Mouse (Mus musculus): ENCODE results near the gene Zfp30. TPM values are rescaled to one million over a fixed set of nuclear protein-coding genes. Genes with fewer than 3 reads are reported as not detected.

Gene Zfp30
- polyA plus RNA-seq (2015; fragmentation: Nextera tagmentation; extraction: Ambion mirVana): 5.1 and 5.4 TPM in 2 replicates

DNA sequence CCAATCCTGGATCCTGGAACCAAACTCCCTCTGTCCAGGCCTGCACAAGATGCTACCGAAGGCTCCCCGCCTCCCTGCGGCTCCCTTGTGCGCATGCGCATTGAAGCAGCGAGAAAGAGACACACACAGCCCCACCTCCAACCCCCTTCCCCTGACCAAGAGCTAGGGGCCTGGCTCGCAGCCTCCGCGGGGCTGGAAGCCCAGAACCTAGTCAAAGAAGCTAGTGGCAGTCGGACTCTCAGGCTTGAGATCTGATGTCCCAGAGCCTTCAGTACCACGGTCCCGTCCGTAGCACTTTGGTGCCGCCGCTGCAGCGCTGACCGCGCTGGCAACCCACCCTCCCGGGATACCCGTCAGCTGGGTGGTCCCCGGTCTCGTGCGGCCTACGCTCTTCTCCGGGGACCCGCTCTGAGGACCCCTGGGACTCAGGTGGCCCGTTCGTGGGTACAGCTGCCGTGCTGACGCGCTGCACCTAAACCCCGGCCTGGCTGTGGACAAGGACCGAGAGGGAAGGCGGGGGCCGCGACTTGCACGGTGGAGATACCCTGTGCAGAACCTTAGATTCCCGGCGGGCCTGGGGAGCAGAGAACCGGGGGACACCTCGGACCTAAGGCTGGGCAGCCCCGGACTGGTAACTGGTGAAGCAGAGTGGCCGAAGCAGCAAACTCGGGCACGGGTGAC is at the start of gene Zfp30:
Gene Zfp30, plus strand, starts transcription at position 128 of the 681 bp plus-strand sequence.
- H3K4me3 ChIP-seq (replicated peaks; ENCODE audit: low read length): peak within 1 kb of the TSS; percentile 59
- H3K36me3 ChIP-seq (ENCODE audit: control insufficient read depth, insufficient read depth, low read length): 0 out of 2 replicates have a peak, but pooled peaks cover 3% of the 10 kb centered on the region
- 0 out of 2 replicates have a peak, but pooled peaks cover 10% of the 10 kb centered on the region for H3K4me1 ChIP-seq (ENCODE audit: control insufficient read depth, insufficient read depth, low read length)
- H3K27me3 ChIP-seq (ENCODE audit: control insufficient read depth, insufficient read depth, low read length): no peaks in the 10 kb centered on the region
- under 1% methylated on average over 45 of the region's 45 CpGs for WGBS
- H3K9me3 ChIP-seq (replicated peaks; ENCODE audit: control insufficient read depth, low read length): no peaks in the 10 kb centered on the region; the same call in 1 of the 2 replicates
- peak within 1 kb of the TSS; percentile 72 for H3K4me2 ChIP-seq (ENCODE audit: low read depth, low read length)
- peak within 1 kb of the TSS; percentile 77 for H3K27ac ChIP-seq (ENCODE audit: low read length)
- peak within 1 kb of the TSS; percentile 74 for H3K9ac ChIP-seq (ENCODE audit: low read length)
- ATAC-seq (ENCODE audit: insufficient read depth, low FRiP score): peak; percentile 98

DNA sequence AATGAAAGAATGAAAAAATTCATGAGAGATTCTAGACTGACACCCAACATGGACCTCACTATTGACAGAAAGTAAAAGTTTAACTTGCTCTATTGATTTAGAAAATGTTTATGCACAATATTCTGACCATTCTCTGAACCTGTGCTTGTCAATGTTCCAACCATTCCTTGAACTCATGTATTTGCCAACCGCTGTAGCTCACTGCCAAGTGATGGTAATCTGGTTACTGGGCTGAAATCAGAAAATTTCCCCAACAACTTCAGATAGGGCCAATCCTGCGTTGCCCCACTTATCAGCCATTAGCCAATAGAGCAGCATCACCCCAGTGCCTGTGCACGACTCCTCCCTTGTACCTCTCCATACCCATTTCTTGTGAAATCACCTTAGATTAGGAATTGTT is 41.5 kb upstream of the Zfp30 start:
- Histone ChIP-seq H3K27ac (ENCODE audit: low read length) (no peak overlapping the region), H3K27me3 (ENCODE audit: control insufficient read depth, insufficient read depth, low read length) (no peaks in the 10 kb centered on the region), H3K4me3 (replicated peaks; ENCODE audit: low read length) (no peak overlapping the region), H3K36me3 (ENCODE audit: control insufficient read depth, insufficient read depth, low read length) (no peaks in the 10 kb centered on the region), H3K4me1 (ENCODE audit: control insufficient read depth, insufficient read depth, low read length) (no peaks in the 10 kb centered on the region), H3K4me2 (ENCODE audit: low read depth, low read length) (no peak overlapping the region), H3K9ac (ENCODE audit: low read length) (no peak overlapping the region), H3K9me3 (replicated peaks; ENCODE audit: control insufficient read depth, low read length) (no peaks in the 10 kb centered on the region)
- WGBS: 72% methylated on average over 3 of the region's 3 CpGs
- ATAC-seq (ENCODE audit: insufficient read depth, low FRiP score): no peak

DNA sequence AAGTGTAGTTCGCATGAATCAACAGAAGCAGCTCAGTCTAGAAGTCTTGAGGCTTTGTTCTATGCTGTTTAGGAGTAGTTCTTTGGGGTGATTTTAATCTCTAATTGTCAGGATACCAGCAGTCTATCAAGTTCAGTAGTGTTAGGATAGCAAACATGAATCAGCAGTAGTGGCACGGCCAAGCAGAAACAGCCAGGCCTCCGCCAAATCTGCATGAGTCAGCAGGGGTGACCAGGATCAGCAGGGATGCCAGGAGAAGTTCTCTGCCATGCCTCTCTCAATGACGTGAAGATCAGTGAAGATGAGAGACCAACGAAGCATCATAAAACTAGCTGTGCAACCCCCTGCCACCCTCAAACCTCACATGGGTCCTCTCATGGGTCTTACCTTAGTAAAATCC is 23.3 kb upstream of the Zfp30 start:
- H3K27me3 ChIP-seq (ENCODE audit: control insufficient read depth, insufficient read depth, low read length): no peaks in the 10 kb centered on the region
- H3K27ac ChIP-seq (ENCODE audit: low read length): no peak overlapping the region
- no peaks in the 10 kb centered on the region; the same call in 1 of the 2 replicates for H3K9me3 ChIP-seq (replicated peaks; ENCODE audit: control insufficient read depth, low read length)
- 83% methylated on average over 5 of the region's 5 CpGs for whole genome bisulfite sequencing
- H3K36me3 ChIP-seq (ENCODE audit: control insufficient read depth, insufficient read depth, low read length): no peaks in the 10 kb centered on the region
- H3K4me2 ChIP-seq (ENCODE audit: low read depth, low read length): no peak overlapping the region
- no peaks in the 10 kb centered on the region for H3K4me1 ChIP-seq (ENCODE audit: control insufficient read depth, insufficient read depth, low read length)
- ATAC-seq (ENCODE audit: insufficient read depth, low FRiP score): no peak
- no peak overlapping the region for H3K9ac ChIP-seq (ENCODE audit: low read length)
- no peak overlapping the region for H3K4me3 ChIP-seq (replicated peaks; ENCODE audit: low read length)

GRCm38 (mm10) chr7:29764702-29765101 is 19.1 kb upstream of the Zfp30 start:
- no peak overlapping the region for H3K4me3 ChIP-seq (replicated peaks; ENCODE audit: low read length)
- 76% methylated on average over 7 of the region's 7 CpGs for WGBS
- H3K27ac ChIP-seq (ENCODE audit: low read length): no peak overlapping the region
- H3K9me3 ChIP-seq (replicated peaks; ENCODE audit: control insufficient read depth, low read length): no peaks in the 10 kb centered on the region
- H3K4me2 ChIP-seq (ENCODE audit: low read depth, low read length): no peak overlapping the region
- peaks cover 5% of the 10 kb centered on the region for H3K4me1 ChIP-seq (ENCODE audit: control insufficient read depth, insufficient read depth, low read length)
- no peaks in the 10 kb centered on the region for H3K27me3 ChIP-seq (ENCODE audit: control insufficient read depth, insufficient read depth, low read length)
- H3K9ac ChIP-seq (ENCODE audit: low read length): no peak overlapping the region
- no peak for ATAC-seq (ENCODE audit: insufficient read depth, low FRiP score)
- no peaks in the 10 kb centered on the region for H3K36me3 ChIP-seq (ENCODE audit: control insufficient read depth, insufficient read depth, low read length)

DNA sequence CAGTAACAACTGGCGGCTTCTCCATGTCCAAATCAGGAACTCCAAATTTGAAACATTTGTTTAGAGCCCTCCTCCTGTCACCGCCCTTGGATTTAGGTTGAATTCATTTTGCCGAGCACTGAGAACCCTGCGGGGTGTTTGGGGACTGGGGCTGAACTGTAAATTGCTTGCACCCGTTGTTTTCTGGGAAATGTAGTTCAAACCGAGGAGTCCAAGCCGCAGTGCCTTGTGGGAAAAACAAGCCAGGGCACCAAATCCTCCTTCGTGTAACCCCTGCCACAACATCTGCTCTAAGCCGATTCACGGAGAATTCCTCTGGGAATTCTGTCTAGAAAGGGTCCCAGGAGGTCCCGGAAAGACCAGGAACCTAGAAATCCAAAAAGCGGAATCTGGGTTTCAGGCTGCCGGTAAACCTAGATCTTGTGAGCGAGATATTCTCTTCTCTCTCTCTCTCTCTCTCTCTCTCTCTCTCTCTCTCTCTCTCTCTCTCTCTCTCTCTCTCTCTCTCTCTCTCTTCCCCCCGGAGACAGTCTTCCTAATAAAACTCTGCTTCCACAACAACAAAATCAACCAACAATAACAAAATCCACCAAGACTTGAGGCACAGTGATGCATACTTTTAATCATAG is 16.6 kb upstream of the Zfp30 start:
- H3K4me3 ChIP-seq (replicated peaks; ENCODE audit: low read length): peak overlapping the region; percentile 77
- peak; percentile 56; the same call in 1 of the 2 replicates for ATAC-seq (ENCODE audit: insufficient read depth, low FRiP score)
- WGBS: under 1% methylated on average over 15 of the region's 15 CpGs
- peaks cover 5% of the 10 kb centered on the region for H3K4me1 ChIP-seq (ENCODE audit: control insufficient read depth, insufficient read depth, low read length)
- no peaks in the 10 kb centered on the region for H3K36me3 ChIP-seq (ENCODE audit: control insufficient read depth, insufficient read depth, low read length)
- H3K4me2 ChIP-seq (ENCODE audit: low read depth, low read length): peak overlapping the region; percentile 85
- H3K9ac ChIP-seq (ENCODE audit: low read length): peak overlapping the region; percentile 75
- H3K27me3 ChIP-seq (ENCODE audit: control insufficient read depth, insufficient read depth, low read length): no peaks in the 10 kb centered on the region
- H3K9me3 ChIP-seq (replicated peaks; ENCODE audit: control insufficient read depth, low read length): no peaks in the 10 kb centered on the region
- H3K27ac ChIP-seq (ENCODE audit: low read length): peak overlapping the region; percentile 55

GRCm38 (mm10) chr7:29768090-29768900 is 15.5 kb upstream of the Zfp30 start, which contains the start of gene Zfp84:
Gene Zfp84, plus strand, starts transcription at chr7:29768552.
- WGBS: under 1% methylated on average over 32 of the region's 32 CpGs
- Histone ChIP-seq H3K27me3 (ENCODE audit: control insufficient read depth, insufficient read depth, low read length) (no peaks in the 10 kb centered on the region), H3K9me3 (replicated peaks; ENCODE audit: control insufficient read depth, low read length) (no peaks in the 10 kb centered on the region), H3K4me1 (ENCODE audit: control insufficient read depth, insufficient read depth, low read length) (peaks cover 5% of the 10 kb centered on the region), H3K9ac (ENCODE audit: low read length) (peak within 1 kb of the TSS; percentile 81), H3K27ac (ENCODE audit: low read length) (peak within 1 kb of the TSS; percentile 97), H3K4me2 (ENCODE audit: low read depth, low read length) (peak within 1 kb of the TSS; percentile 85), H3K4me3 (replicated peaks; ENCODE audit: low read length) (peak within 1 kb of the TSS; percentile 77), H3K36me3 (ENCODE audit: control insufficient read depth, insufficient read depth, low read length) (0 out of 2 replicates have a peak, but pooled peaks cover 5% of the 10 kb centered on the region)
- peak; percentile 94 for ATAC-seq (ENCODE audit: insufficient read depth, low FRiP score)

DNA sequence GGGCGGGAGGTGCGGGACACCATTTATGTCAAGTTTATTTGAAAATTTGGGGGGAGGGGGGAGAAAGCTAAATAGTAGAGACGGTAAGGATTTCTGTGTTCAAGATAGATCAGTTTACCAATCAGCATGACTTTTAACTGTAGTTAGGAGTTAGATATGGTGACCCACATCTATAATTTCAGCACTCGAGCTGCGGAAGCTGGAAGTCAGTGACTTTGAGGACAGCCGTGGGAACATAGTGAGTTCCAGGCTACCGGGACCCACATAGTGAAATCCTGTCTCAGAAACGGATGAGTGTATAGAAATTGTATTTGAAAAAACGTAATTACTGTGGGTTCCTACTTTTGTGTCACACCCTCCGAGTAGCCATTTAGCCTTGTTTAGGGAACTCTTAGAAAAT is 14.8 kb upstream of the Zfp30 start:
- H3K27ac ChIP-seq (ENCODE audit: low read length): peak overlapping the region; percentile 97
- H3K4me2 ChIP-seq (ENCODE audit: low read depth, low read length): peak overlapping the region; percentile 85
- peaks cover 10% of the 10 kb centered on the region; the same call in 1 of the 2 replicates for H3K36me3 ChIP-seq (ENCODE audit: control insufficient read depth, insufficient read depth, low read length)
- H3K4me1 ChIP-seq (ENCODE audit: control insufficient read depth, insufficient read depth, low read length): peaks cover 5% of the 10 kb centered on the region
- no peak for ATAC-seq (ENCODE audit: insufficient read depth, low FRiP score)
- no peaks in the 10 kb centered on the region for H3K27me3 ChIP-seq (ENCODE audit: control insufficient read depth, insufficient read depth, low read length)
- 6% methylated on average over 10 of the region's 10 CpGs for WGBS
- H3K9ac ChIP-seq (ENCODE audit: low read length): peak overlapping the region; percentile 81
- peak overlapping the region; percentile 77 for H3K4me3 ChIP-seq (replicated peaks; ENCODE audit: low read length)
- H3K9me3 ChIP-seq (replicated peaks; ENCODE audit: control insufficient read depth, low read length): no peaks in the 10 kb centered on the region

- no peak overlapping the region for H3K4me2 ChIP-seq (ENCODE audit: low read depth, low read length)
- no peak for ATAC-seq (ENCODE audit: insufficient read depth, low FRiP score)
- WGBS: 88% methylated on average over 7 of the region's 7 CpGs
- no peaks in the 10 kb centered on the region for H3K27me3 ChIP-seq (ENCODE audit: control insufficient read depth, insufficient read depth, low read length)
- peaks cover 44% of the 10 kb centered on the region for H3K36me3 ChIP-seq (ENCODE audit: control insufficient read depth, insufficient read depth, low read length)
- H3K9ac ChIP-seq (ENCODE audit: low read length): no peak overlapping the region
- peaks cover 5% of the 10 kb centered on the region for H3K4me1 ChIP-seq (ENCODE audit: control insufficient read depth, insufficient read depth, low read length)
- no peak overlapping the region for H3K27ac ChIP-seq (ENCODE audit: low read length)
- 0 out of 2 replicates have a peak, but pooled peaks cover 4% of the 10 kb centered on the region for H3K9me3 ChIP-seq (replicated peaks; ENCODE audit: control insufficient read depth, low read length)
- H3K4me3 ChIP-seq (replicated peaks; ENCODE audit: low read length): no peak overlapping the region
Observed at GRCm38 (mm10) chr7:29773503-29773902, 10.3 kb upstream of the Zfp30 start.

Data from stomach, embryonic 16.5 days (tissue).